Mouse (Mus musculus) lung, adult 2 months (tissue): ENCODE data around the gene Cys1.

Source experiments
- CTCF ChIP-seq: fragments of 200-500 bp; IDR thresholded peaks from 2 replicates; pipeline ENCODE4 v1.5.1; 2011; ENCODE audit warnings: mild to moderate bottlenecking, low read length, control low read depth; ENCODE audit not compliant: insufficient read depth
- POLR2A ChIP-seq: fragments of 200-500 bp; IDR thresholded peaks from 2 replicates; pipeline ENCODE4 v1.6.1; 2011; ENCODE audit warnings: low read depth, mild to moderate bottlenecking, control low read depth, low read length, borderline replicate concordance; ENCODE audit errors: extremely low read depth

- TF ChIP-seq POLR2A (no peak), CTCF (no peak)
Measured at GRCm38 (mm10) chr12:24661100-24661499, 20.5 kb downstream of the Cys1 start.
